Mouse (Mus musculus): ENCODE measurements around the gene Elk3. TPM values are rescaled to one million over a fixed set of nuclear protein-coding genes. Genes with fewer than 3 reads are reported as not detected.

Gene Elk3
- polyA plus RNA-seq (2014; fragmentation: Illumina TruSeq; extraction: RNeasy Lipid Tissue Mini Kit (QIAGEN cat#74804)) = 39.5 TPM

GRCm38 (mm10) chr10:93310721-93311411 lies at the start of gene Elk3:
Gene Elk3 (minus strand): TSS chr10:93311135.

Other genes with a start within 250 kb of the Elk3 start
- 6.9 TPM for gene Cfap54, start 229.5 kb downstream of the Elk3 start, polyA plus RNA-seq (2014; fragmentation: Illumina TruSeq; extraction: RNeasy Lipid Tissue Mini Kit (QIAGEN cat#74804))
- gene Cdk17, start 150.3 kb downstream of the Elk3 start, polyA plus RNA-seq (2014; fragmentation: Illumina TruSeq; extraction: RNeasy Lipid Tissue Mini Kit (QIAGEN cat#74804)) = 48.9 TPM
- 54.5 TPM for gene Lta4h, start 142.3 kb upstream of the Elk3 start, polyA plus RNA-seq (2014; fragmentation: Illumina TruSeq; extraction: RNeasy Lipid Tissue Mini Kit (QIAGEN cat#74804))
- 0.11 TPM for gene Hal, start 177.6 kb upstream of the Elk3 start, polyA plus RNA-seq (2014; fragmentation: Illumina TruSeq; extraction: RNeasy Lipid Tissue Mini Kit (QIAGEN cat#74804))
- 0.43 TPM for gene Amdhd1, start 228.9 kb upstream of the Elk3 start, polyA plus RNA-seq (2014; fragmentation: Illumina TruSeq; extraction: RNeasy Lipid Tissue Mini Kit (QIAGEN cat#74804))
- 0.54 TPM for gene Ccdc38, start 229.5 kb upstream of the Elk3 start, polyA plus RNA-seq (2014; fragmentation: Illumina TruSeq; extraction: RNeasy Lipid Tissue Mini Kit (QIAGEN cat#74804))